Mouse (Mus musculus): ENCODE results near the gene Il16.

Il16 gene

GRCm38 (mm10) chr7:83678506-83678905 lies 67.0 kb downstream of the Il16 start:
- DNase-seq, result no peak

GRCm38 (mm10) chr7:83677296-83677695 lies 68.2 kb downstream of the Il16 start:
- no peak for DNase-seq

- peak; percentile 71 for DNase-seq
These were observed 69.8 kb downstream of the Il16 start for GRCm38 (mm10) chr7:83675545-83676254.

GRCm38 (mm10) chr7:83671573-83671972 lies 74.0 kb downstream of the Il16 start:
- no peak for DNase-seq

GRCm38 (mm10) chr7:83668724-83669123 lies 76.8 kb downstream of the Il16 start:
- DNase-seq, result peak; percentile 64

- DNase-seq, result no peak
These were observed 77.4 kb downstream of the Il16 start for GRCm38 (mm10) chr7:83667936-83668645.

- no peak for DNase-seq
These were observed 79.4 kb downstream of the Il16 start for GRCm38 (mm10) chr7:83666087-83666595.

GRCm38 (mm10) chr7:83662711-83663375 lies 82.7 kb downstream of the Il16 start:
- no peak for DNase-seq

- DNase-seq, result no peak
These were observed 83.8 kb downstream of the Il16 start for GRCm38 (mm10) chr7:83661763-83662162.

GRCm38 (mm10) chr7:83661031-83661430 lies 84.5 kb downstream of the Il16 start:
- peak; percentile 73 for DNase-seq

GRCm38 (mm10) chr7:83660273-83660691 lies 85.2 kb downstream of the Il16 start:
- peak; percentile 69 for DNase-seq

- DNase-seq, result peak; percentile 64
These were observed 86.1 kb downstream of the Il16 start for GRCm38 (mm10) chr7:83659159-83660065.

- no peak for DNase-seq
These were observed 86.8 kb downstream of the Il16 start for GRCm38 (mm10) chr7:83658716-83659115.

GRCm38 (mm10) chr7:83654938-83655630 lies 90.4 kb downstream of the Il16 start:
- DNase-seq, result peak; percentile 83

GRCm38 (mm10) chr7:83654196-83654595 lies 91.3 kb downstream of the Il16 start:
- DNase-seq, result no peak

GRCm38 (mm10) chr7:83653605-83654051 lies 91.9 kb downstream of the Il16 start:
- no peak for DNase-seq

GRCm38 (mm10) chr7:83652498-83652897 lies 93.0 kb downstream of the Il16 start:
- DNase-seq, result no peak

- peak; percentile 7 for DNase-seq
These were observed 94.9 kb downstream of the Il16 start for GRCm38 (mm10) chr7:83650638-83651037.

- no peak for DNase-seq
These were observed 96.7 kb downstream of the Il16 start for GRCm38 (mm10) chr7:83648807-83649206.

- DNase-seq, result no peak
These were observed 100.0 kb downstream of the Il16 start for GRCm38 (mm10) chr7:83645476-83645875.

- DNase-seq, result no peak
These were observed 100.8 kb downstream of the Il16 start for GRCm38 (mm10) chr7:83644761-83645160.

- peak; percentile 14 for DNase-seq
These were observed 101.9 kb downstream of the Il16 start for GRCm38 (mm10) chr7:83643581-83643980.

Measured in thymus, postnatal 4 days (tissue).